Mouse (Mus musculus) neutrophil, adult 65 days (primary cell): ENCODE measurements around the gene Rps27rt. TPM values are rescaled to one million over a fixed set of nuclear protein-coding genes. Genes with fewer than 3 reads are reported as not detected.

Source experiments
- total RNA-seq: library from RNA; stranded (reverse); gene quantifications from 2 replicates; pipeline ENCODE4 v1.2.4, GENCODE M21; 2023

The Rps27rt gene
- 25.2 and 34.0 TPM in 2 replicates for total RNA-seq

GRCm38 (mm10) chr9:114982689-114983360 is at the start of gene Rps27rt:
TSS of gene Rps27rt (minus strand) at chr9:114982739.

GRCm38 (mm10) chr9:114978281-114979111 is 4.0 kb downstream of the Rps27rt start, which contains the start of gene Osbpl10:
TSS of gene Osbpl10 (plus strand) at chr9:114978569.

GRCm38 (mm10) chr9:114933723-114934171 is 48.8 kb downstream of the Rps27rt start, which contains the start of gene Gpd1l:
TSS of gene Gpd1l (minus strand) at chr9:114933987.

Other genes starting within 250 kb of the Rps27rt start
- 185 and 189 TPM in 2 replicates for gene Cmtm7, start 200.9 kb downstream of the Rps27rt start, total RNA-seq
- gene Cmtm8, start 138.6 kb downstream of the Rps27rt start, total RNA-seq = 0.88 and 1.7 TPM in 2 replicates
- gene Gpd1l, start 48.8 kb downstream of the Rps27rt start, total RNA-seq = 23.6 and 30.4 TPM in 2 replicates
- not detected in 2 replicates for gene Osbpl10, start 4.2 kb downstream of the Rps27rt start, total RNA-seq